Mouse (Mus musculus) neural tube, embryonic 15.5 days (tissue): ENCODE results near the gene Eef1akmt4. TPM values are rescaled to one million over a fixed set of nuclear protein-coding genes. Genes with fewer than 3 reads are reported as not detected.
"Not testable (repeated sequence)": the region's sequence is repeated elsewhere in the genome, so short reads cannot be mapped to it uniquely, and the experiment has no call there.

Source experiments
- ATAC-seq: fragments of 200-750 bp; cut with Nextera tagmentation; 2 replicates; pipeline ENCODE4 v1.8.0; 2017; ENCODE audit warnings: mild to moderate bottlenecking, moderate TSS enrichment, moderate library complexity; ENCODE audit not compliant: low FRiP score
- H3K27ac ChIP-seq: fragments of 300-500 bp; sonication (generic); replicated peaks from 2 replicates; pipeline ENCODE4 v1.5.1; 2015; ENCODE audit warnings: mild to moderate bottlenecking, inconsistent platforms
- H3K27me3 ChIP-seq: fragments of 300-500 bp; sonication (generic); replicated peaks from 2 replicates; pipeline ENCODE4 v1.6.1; 2015; ENCODE audit warnings: inconsistent platforms
- H3K36me3 ChIP-seq: fragments of 300-500 bp; sonication (generic); 2 replicates; pipeline ENCODE4 v1.6.1; 2015; ENCODE audit warnings: inconsistent platforms
- H3K4me1 ChIP-seq: fragments of 300-500 bp; sonication (generic); 2 replicates; pipeline ENCODE4 v1.6.1; 2015; ENCODE audit warnings: inconsistent platforms
- H3K4me2 ChIP-seq: fragments of 300-500 bp; sonication (generic); 2 replicates; pipeline ENCODE4 v1.6.1; 2015; ENCODE audit warnings: inconsistent platforms, mild to moderate bottlenecking, moderate library complexity
- H3K4me3 ChIP-seq: fragments of 300-500 bp; sonication (generic); replicated peaks from 2 replicates; pipeline ENCODE4 v1.5.1; 2015; ENCODE audit warnings: mild to moderate bottlenecking, inconsistent platforms
- H3K9ac ChIP-seq: fragments of 300-500 bp; sonication (generic); replicated peaks from 2 replicates; pipeline ENCODE4 v1.6.1; 2015; ENCODE audit warnings: mild to moderate bottlenecking, inconsistent platforms
- H3K9me3 ChIP-seq: fragments of 300-500 bp; sonication (generic); replicated peaks from 2 replicates; pipeline ENCODE4 v1.6.1; 2016; ENCODE audit warnings: inconsistent platforms
- WGBS: fragments of 180-500 bp; shearing (Covaris S2); methylation state at CpG from one replicate; pipeline ENCODE4 v1.1.7; 2015; ENCODE audit warnings: mixed read lengths; 5-methylcytosine and 5-hydroxymethylcytosine counted together
- polyA plus RNA-seq: library from polyadenylated mRNA; unstranded; fragments of >200 nt; fragmentation: Nextera tagmentation; extraction: Ambion mirVana; gene quantifications from 2 replicates; pipeline ENCODE4 v1.2.1, GENCODE M21; 2015

Eef1akmt4 gene
- polyA plus RNA-seq, 1 experiment from 2014 or later, result 8.4 TPM

- 6% methylated on average over 54 of the region's 54 CpGs for WGBS
- peak; percentile 80 for ATAC-seq
Observed at GRCm38 (mm10) chr16:20629731-20630634, 18.6 kb downstream of the Eef1akmt4 start, which contains the start of gene Ece2. Ece2 (plus strand) TSS chr16:20629828.

GRCm38 (mm10) chr16:20637410-20637809, 26.0 kb downstream of the Eef1akmt4 start:
- Histone ChIP-seq H3K4me2 (no peak overlapping the region), H3K9ac (0 out of 2 replicates have a peak overlapping the region, but pooled peaks have one; percentile 5), H3K27ac (peak overlapping the region; percentile 38; the same call in 1 of the 2 replicates), H3K4me3 (no peak overlapping the region), H3K36me3 (peaks cover 19% of the 10 kb centered on the region), H3K27me3 (no peaks in the 10 kb centered on the region), H3K4me1 (peaks cover 13% of the 10 kb centered on the region; the same call in 1 of the 2 replicates), H3K9me3 (no peaks in the 10 kb centered on the region)
- WGBS, result 80% methylated on average over 8 of the region's 8 CpGs
- ATAC-seq, result no peak

More at GRCm38 (mm10) chr16:20629731-20630634, 18.6 kb downstream of the Eef1akmt4 start, which contains the start of gene Ece2:
- Histone ChIP-seq H3K27ac (peak within 1 kb of the TSS; percentile 75), H3K4me1 (peaks cover 26% of the 10 kb centered on the region), H3K4me3 (peak within 1 kb of the TSS; percentile 67), H3K36me3 (peaks cover 16% of the 10 kb centered on the region), H3K9me3 (no peaks in the 10 kb centered on the region), H3K27me3 (no peaks in the 10 kb centered on the region), H3K4me2 (peak within 1 kb of the TSS; percentile 92), H3K9ac (peak within 1 kb of the TSS; percentile 74)

- WGBS, result 52% methylated on average over 8 of the region's 8 CpGs
- H3K4me3 ChIP-seq, result no peak overlapping the region
- H3K4me2 ChIP-seq, result peak overlapping the region; percentile 29
- no peak overlapping the region for H3K9ac ChIP-seq
- no peaks in the 10 kb centered on the region for H3K27me3 ChIP-seq
- H3K9me3 ChIP-seq, result no peaks in the 10 kb centered on the region
- peaks cover 13% of the 10 kb centered on the region; the same call in 1 of the 2 replicates for H3K4me1 ChIP-seq
- ATAC-seq, result peak; percentile 74
- H3K27ac ChIP-seq, result peak overlapping the region; percentile 38
- peaks cover 17% of the 10 kb centered on the region; the same call in 1 of the 2 replicates for H3K36me3 ChIP-seq
Observed at GRCm38 (mm10) chr16:20638367-20638766, 27.0 kb downstream of the Eef1akmt4 start.

GRCm38 (mm10) chr16:20642161-20642560, 30.8 kb downstream of the Eef1akmt4 start:
- no peaks in the 10 kb centered on the region for H3K27me3 ChIP-seq
- 1% methylated on average over 8 of the region's 8 CpGs for WGBS
- H3K9me3 ChIP-seq, result no peaks in the 10 kb centered on the region
- peaks cover 13% of the 10 kb centered on the region; the same call in 1 of the 2 replicates for H3K4me1 ChIP-seq
- H3K9ac ChIP-seq, result no peak overlapping the region
- ATAC-seq, result 0 out of 2 replicates have a peak, but pooled peaks have one; percentile 22
- no peak overlapping the region for H3K4me2 ChIP-seq
- H3K36me3 ChIP-seq, result peaks cover 29% of the 10 kb centered on the region
- H3K27ac ChIP-seq, result no peak overlapping the region
- H3K4me3 ChIP-seq, result no peak overlapping the region

GRCm38 (mm10) chr16:20643911-20644310, 32.5 kb downstream of the Eef1akmt4 start:
- H3K4me1 ChIP-seq, result peaks cover 3% of the 10 kb centered on the region; the same call in 1 of the 2 replicates
- H3K27ac ChIP-seq, result no peak overlapping the region
- no peak for ATAC-seq
- no peak overlapping the region for H3K4me2 ChIP-seq
- no peaks in the 10 kb centered on the region for H3K9me3 ChIP-seq
- WGBS, result 91% methylated on average over 7 of the region's 7 CpGs
- H3K9ac ChIP-seq, result no peak overlapping the region
- peaks cover 29% of the 10 kb centered on the region for H3K36me3 ChIP-seq
- no peak overlapping the region for H3K4me3 ChIP-seq
- H3K27me3 ChIP-seq, result no peaks in the 10 kb centered on the region

GRCm38 (mm10) chr16:20651076-20651946, 39.9 kb downstream of the Eef1akmt4 start, which contains the start of gene Psmd2:
Psmd2 (plus strand) TSS chr16:20651652.
- peak; percentile 97 for ATAC-seq
- H3K27me3 ChIP-seq, result no peaks in the 10 kb centered on the region
- H3K4me2 ChIP-seq, result peak within 1 kb of the TSS; percentile 88
- H3K9ac ChIP-seq, result peak within 1 kb of the TSS; percentile 94
- peak within 1 kb of the TSS; percentile 83 for H3K27ac ChIP-seq
- peak within 1 kb of the TSS; percentile 92 for H3K4me3 ChIP-seq
- peaks cover 18% of the 10 kb centered on the region for H3K4me1 ChIP-seq
- no peaks in the 10 kb centered on the region for H3K9me3 ChIP-seq
- WGBS, result 2% methylated on average over 46 of the region's 46 CpGs
- H3K36me3 ChIP-seq, result peaks cover 22% of the 10 kb centered on the region

- Histone ChIP-seq H3K27ac (peak overlapping the region; percentile 83), H3K27me3 (no peaks in the 10 kb centered on the region), H3K36me3 (peaks cover 28% of the 10 kb centered on the region), H3K9ac (peak overlapping the region; percentile 94), H3K9me3 (no peaks in the 10 kb centered on the region), H3K4me3 (peak overlapping the region; percentile 92), H3K4me1 (peaks cover 18% of the 10 kb centered on the region), H3K4me2 (peak overlapping the region; percentile 88)
- ATAC-seq, result no peak; the same call in 1 of the 2 replicates
- WGBS, result 10% methylated on average over 12 of the region's 12 CpGs
Observed at GRCm38 (mm10) chr16:20651947-20652310, 40.5 kb downstream of the Eef1akmt4 start.

GRCm38 (mm10) chr16:20653315-20653714, 41.9 kb downstream of the Eef1akmt4 start:
- Histone ChIP-seq H3K27ac (no peak overlapping the region), H3K9ac (no peak overlapping the region), H3K4me2 (peak overlapping the region; percentile 88), H3K4me1 (peaks cover 18% of the 10 kb centered on the region), H3K36me3 (peaks cover 42% of the 10 kb centered on the region), H3K27me3 (no peaks in the 10 kb centered on the region), H3K9me3 (no peaks in the 10 kb centered on the region), H3K4me3 (no peak overlapping the region)
- no peak for ATAC-seq
- WGBS, result 50% methylated on average over 2 of the region's 2 CpGs

- H3K4me3 ChIP-seq, result no peak overlapping the region
- no peaks in the 10 kb centered on the region for H3K27me3 ChIP-seq
- no peak for ATAC-seq
- no peak overlapping the region for H3K9ac ChIP-seq
- H3K9me3 ChIP-seq, result no peaks in the 10 kb centered on the region
- H3K4me2 ChIP-seq, result no peak overlapping the region
- H3K36me3 ChIP-seq, result peaks cover 85% of the 10 kb centered on the region
- H3K27ac ChIP-seq, result no peak overlapping the region
- H3K4me1 ChIP-seq, result peaks cover 8% of the 10 kb centered on the region
- whole genome bisulfite sequencing, result 95% methylated on average over 4 of the region's 4 CpGs
Observed at GRCm38 (mm10) chr16:20657661-20658060, 46.3 kb downstream of the Eef1akmt4 start.

GRCm38 (mm10) chr16:20668013-20668412, 56.6 kb downstream of the Eef1akmt4 start, which contains the start of gene Eif4g1:
Eif4g1 (plus strand) TSS chr16:20668313.
- not testable (repeated sequence) for H3K27me3 ChIP-seq, H3K9ac ChIP-seq, H3K4me1 ChIP-seq, H3K4me3 ChIP-seq, H3K27ac ChIP-seq, H3K4me2 ChIP-seq, ATAC-seq, H3K9me3 ChIP-seq
- WGBS, result 99% methylated on average over 5 of the region's 6 CpGs
- peaks cover 18% of the 10 kb centered on the region for H3K36me3 ChIP-seq
